Mouse (Mus musculus): Measurements from ENCODE around the gene Orc6. TPM values are rescaled to one million over a fixed set of nuclear protein-coding genes. Genes with fewer than 3 reads are reported as not detected.

Gene Orc6
- total RNA-seq (2021) = 10 to 100 TPM; 33.2 TPM
- long read RNA-seq, experiment 1, transcript Orc6-202 (6 exons, 1,466 nt) = minor isoform, 7 of 25 reads
- long read RNA-seq, experiment 1, transcript Orc6-201 (7 exons, 1,287 nt) = major isoform, 16 of 25 reads
- long read RNA-seq, experiment 1, partial matches to known transcripts = 0 of 25 reads
- long read RNA-seq, experiment 1, other reads (novel, unspliced or antisense) = 2 of 25 reads
- long read RNA-seq, experiment 2, transcript Orc6-202 (6 exons, 1,466 nt) = minor isoform, 13 of 31 reads
- long read RNA-seq, experiment 2, transcript Orc6-201 (7 exons, 1,287 nt) = major isoform, 15 of 31 reads
- long read RNA-seq, experiment 2, partial matches to known transcripts = 1 of 31 reads
- long read RNA-seq, experiment 2, other reads (novel, unspliced or antisense) = 2 of 31 reads

GRCm38 (mm10) chr8:85299434-85300077 is at the start of gene Orc6, which contains the start of gene Vps35:
Orc6 (plus strand) TSS chr8:85299632.
Vps35 (minus strand) TSS chr8:85299802.
- intact Hi-C loops (cut with DNase I) = loop anchor here (10.0 kb wide), 2 partner anchors 215 to 245 kb away; partner anchors contain the start of genes Man2b1, Wdr83 and Wdr83os
- peak; percentile 97 for DNase-seq (ENCODE audit: low spot score in 2 of 2)

- intact Hi-C loops (cut with DNase I) = no loop called here
- DNase-seq (ENCODE audit: low spot score in 2 of 2) = no peak
These were observed 12.6 kb upstream of the Orc6 start for GRCm38 (mm10) chr8:85286846-85287245.

DNA sequence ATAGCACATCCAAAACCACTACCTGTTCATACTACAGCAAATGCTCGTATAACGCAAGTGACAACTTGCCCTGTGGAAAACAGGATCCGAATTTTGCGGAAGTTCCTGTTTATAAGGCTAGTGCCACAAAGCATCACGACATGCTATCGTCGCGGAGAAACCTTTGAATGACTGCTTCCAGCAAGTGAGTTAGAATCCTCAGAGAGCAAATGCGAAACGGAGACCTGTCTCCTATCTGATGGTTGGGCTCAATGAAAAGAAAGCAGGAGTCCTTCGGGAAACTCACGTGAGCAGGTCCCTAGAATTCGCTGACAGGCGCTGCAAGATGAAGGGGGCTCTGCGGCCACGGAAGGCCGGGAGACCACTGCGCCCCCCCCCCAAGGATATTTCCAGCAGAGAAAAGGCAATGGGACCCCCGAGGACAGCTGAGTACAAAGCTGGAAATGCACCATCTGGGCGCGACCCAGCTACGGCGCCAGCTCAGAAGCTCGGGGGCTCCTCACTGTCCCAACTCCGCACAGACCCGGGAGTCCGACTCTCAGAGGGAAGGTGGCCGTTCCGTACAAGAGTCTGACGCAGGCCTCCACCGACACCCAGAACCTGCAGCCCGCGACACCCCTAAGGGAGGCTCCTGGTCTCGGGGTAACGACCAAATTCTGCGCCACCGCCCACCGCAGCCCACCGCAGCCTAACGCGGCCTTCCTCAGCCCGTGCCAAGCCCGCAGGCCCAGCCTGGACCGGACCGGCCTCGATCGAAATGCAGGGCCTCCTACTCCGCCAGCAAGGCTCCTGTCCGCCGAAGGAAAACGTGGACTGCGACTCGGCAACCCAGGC is 615 bp upstream of the Orc6 start:
- peak; percentile 16 to 30 for DNase-seq (ENCODE audit: low spot score in 2 of 2)
- intact Hi-C loops (cut with DNase I) = loop anchor here (10.0 kb wide), 1 partner anchor 214 kb away; the partner anchor contains the start of genes Man2b1, Wdr83 and Wdr83os

DNA sequence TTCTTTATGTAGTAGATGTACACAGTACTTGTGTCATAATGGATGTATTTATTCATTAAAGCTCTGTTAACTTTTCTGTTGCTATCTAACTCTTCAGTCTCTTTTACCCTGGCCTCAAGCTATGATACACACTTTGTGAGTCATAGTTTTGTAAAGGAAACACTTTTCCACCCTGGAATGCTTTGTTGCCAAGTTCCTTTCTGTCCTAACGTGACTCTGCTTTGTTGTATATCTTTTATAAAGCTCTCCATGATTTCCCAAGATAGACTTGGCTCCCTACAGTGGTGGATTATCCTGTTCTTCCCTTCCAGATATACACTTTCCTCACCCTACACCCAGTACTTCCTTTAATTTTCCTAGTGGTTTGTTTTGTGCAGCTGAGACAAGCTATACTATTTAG is 2.5 kb downstream of the Orc6 start:
- intact Hi-C loops (cut with DNase I) = loop anchor here (10.0 kb wide), 1 partner anchor 243 kb away; no protein-coding TSS in a partner anchor
- DNase-seq (ENCODE audit: low spot score in 2 of 2) = no peak

DNA sequence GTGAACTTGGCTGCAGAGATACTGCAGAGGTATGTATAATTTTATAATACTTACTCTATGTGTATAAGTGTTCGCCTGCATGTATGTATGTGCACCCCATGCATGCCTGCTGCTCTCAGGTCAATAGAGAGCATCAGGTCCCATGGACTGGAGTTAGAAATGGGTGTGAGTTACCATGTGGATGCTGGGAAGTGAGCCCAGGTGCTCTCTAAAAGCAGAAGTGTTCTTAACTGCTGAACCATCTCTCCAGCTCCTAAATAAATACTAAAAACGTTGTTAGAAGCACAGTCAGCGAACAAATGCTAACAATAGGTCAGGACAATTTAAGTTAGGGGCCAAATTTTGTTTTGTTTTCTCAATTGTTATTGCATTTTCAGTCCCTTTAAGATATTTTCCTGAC is 3.5 kb downstream of the Orc6 start:
- intact Hi-C loops (cut with DNase I) = loop anchor here (10.0 kb wide), 1 partner anchor 242 kb away; no protein-coding TSS in a partner anchor
- no peak for DNase-seq (ENCODE audit: low spot score in 2 of 2)

GRCm38 (mm10) chr8:85303531-85303930 is 4.1 kb downstream of the Orc6 start:
- intact Hi-C loops (cut with DNase I) = loop anchor here (10.0 kb wide), 1 partner anchor 241 kb away; no protein-coding TSS in a partner anchor
- peak in 1 of 2 experiments; percentile 36 for DNase-seq (ENCODE audit: low spot score in 2 of 2)

- intact Hi-C loops (cut with DNase I) = loop anchor here (10.0 kb wide), 1 partner anchor 236 kb away; no protein-coding TSS in a partner anchor
- no peak for DNase-seq (ENCODE audit: low spot score in 2 of 2)
These were observed 9.1 kb downstream of the Orc6 start for GRCm38 (mm10) chr8:85308564-85308963.

DNA sequence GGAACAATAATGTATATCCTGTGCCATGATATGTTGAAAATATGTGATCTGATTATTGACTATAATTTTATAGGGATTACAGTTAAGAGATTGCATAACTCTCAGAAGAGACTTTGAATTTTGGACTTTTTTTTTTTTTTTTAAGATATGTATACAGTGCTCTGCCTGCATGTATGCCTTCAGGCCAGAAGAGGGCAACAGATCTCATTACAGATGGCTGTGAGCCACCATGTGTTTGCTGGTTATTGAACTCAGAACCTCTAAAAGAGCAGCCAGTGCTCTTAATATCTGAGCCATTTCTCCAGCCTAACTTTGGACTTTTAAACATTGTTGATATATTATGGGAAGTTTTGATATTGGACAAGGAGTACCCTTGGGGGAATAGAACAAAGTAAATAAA is 12.3 kb downstream of the Orc6 start:
- intact Hi-C loops (cut with DNase I) = loop anchor here (5.0 kb wide), 1 partner anchor 96 kb away; no protein-coding TSS in a partner anchor
- DNase-seq (ENCODE audit: low spot score in 2 of 2) = peak; percentile 16 to 36

DNA sequence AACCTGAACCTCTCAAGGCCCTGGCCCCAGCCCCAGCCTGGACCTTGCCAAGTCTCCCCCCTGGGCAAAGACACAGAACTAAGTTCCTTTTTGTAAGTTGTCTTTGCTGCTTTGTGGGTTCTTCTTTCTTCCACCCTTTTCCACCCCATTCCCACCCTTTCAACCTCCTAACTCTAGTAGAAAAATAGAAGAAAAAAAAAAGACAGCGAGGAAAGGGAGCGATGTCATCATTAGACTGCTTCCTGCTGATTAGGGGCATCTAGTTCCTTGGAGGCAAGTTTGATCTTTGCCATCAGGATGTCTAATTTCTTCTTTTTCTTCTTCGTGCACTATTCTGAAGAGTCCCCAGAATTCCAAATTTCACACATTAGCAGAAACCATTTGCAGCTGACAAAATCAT is 13.6 kb downstream of the Orc6 start:
- intact Hi-C loops (cut with DNase I) = loop anchor here (5.0 kb wide), 1 partner anchor 94 kb away; no protein-coding TSS in a partner anchor

DNA sequence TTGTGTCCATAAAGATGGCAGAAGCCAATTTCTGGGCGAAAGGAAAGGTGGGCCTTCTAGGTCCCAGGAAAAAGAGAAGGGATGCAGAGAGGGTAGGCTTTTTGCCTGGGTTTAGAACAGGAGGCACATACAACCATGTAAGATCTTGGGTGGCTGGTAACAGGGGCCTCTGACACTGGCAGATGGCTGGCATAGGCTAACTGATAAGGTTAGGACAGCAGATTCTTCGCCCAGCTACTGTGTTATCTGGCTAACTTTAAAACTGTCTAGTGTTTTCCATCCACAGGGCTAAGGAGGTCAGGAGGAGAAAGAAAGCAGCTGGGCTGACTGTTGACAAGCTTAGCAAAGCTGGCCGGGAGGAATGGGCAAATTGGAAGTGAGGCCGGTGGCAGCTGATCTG is 19.1 kb downstream of the Orc6 start:
- intact Hi-C loops (cut with DNase I) = no loop called here
- DNase-seq (ENCODE audit: low spot score in 2 of 2) = no peak

More for the DNA sequence above, 13.6 kb downstream of the Orc6 start:
- DNase-seq (ENCODE audit: low spot score in 2 of 2) = no peak

DNA sequence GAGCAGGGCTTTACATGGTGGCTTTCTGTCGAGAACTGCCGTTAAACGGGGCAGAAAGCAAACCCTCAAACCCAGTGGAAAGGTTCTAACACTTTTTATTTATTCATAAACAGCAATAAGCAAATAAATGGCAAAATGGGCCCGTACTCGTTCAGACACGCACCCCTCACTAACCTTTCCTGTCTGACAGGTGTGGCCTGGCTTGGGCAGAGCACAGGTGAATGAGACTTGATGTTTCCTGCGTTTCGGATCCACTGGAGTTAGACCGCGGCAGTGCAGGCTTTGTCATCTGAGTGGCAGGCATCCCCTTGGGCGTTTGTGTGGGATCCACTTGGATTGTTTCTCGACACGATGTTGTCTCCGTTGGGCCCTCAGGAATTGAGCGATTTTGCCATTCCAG is 22.5 kb downstream of the Orc6 start:
- no peak for DNase-seq (ENCODE audit: low spot score in 2 of 2)
- intact Hi-C loops (cut with DNase I) = no loop called here

- intact Hi-C loops (cut with DNase I) = no loop called here
- no peak for DNase-seq (ENCODE audit: low spot score in 2 of 2)
These were observed 23.7 kb downstream of the Orc6 start for GRCm38 (mm10) chr8:85323084-85323483.

GRCm38 (mm10) chr8:85327036-85327435 is 27.6 kb downstream of the Orc6 start:
- intact Hi-C loops (cut with DNase I) = no loop called here
- DNase-seq (ENCODE audit: low spot score in 2 of 2) = no peak

DNA sequence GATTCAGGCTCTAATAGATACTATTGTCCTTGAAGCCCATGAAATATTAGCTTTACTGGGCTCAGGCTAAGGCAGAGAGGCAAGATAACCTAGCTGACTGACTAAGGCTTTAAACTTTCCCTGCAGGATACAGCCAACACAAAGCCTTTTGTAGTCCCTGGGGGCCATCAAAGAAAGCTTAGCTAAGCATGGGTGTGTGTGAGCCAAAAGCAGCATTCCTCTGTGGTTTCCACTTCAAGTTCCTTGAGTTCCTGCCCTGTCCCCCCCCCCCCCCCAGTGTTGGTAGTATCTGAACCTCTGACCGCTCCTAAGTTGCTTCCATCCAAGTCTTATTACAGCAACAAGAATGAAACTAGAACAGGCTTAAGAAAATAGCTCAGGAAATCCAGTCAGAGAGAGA is 30.1 kb downstream of the Orc6 start:
- intact Hi-C loops (cut with DNase I) = no loop called here
- DNase-seq (ENCODE audit: low spot score in 2 of 2) = no peak

- DNase-seq (ENCODE audit: low spot score in 2 of 2) = no peak
- intact Hi-C loops (cut with DNase I) = no loop called here
These were observed 35.7 kb downstream of the Orc6 start for GRCm38 (mm10) chr8:85335105-85335504.

GRCm38 (mm10) chr8:85336211-85336933 is 36.9 kb downstream of the Orc6 start:
- no peak for DNase-seq (ENCODE audit: low spot score in 2 of 2)
- intact Hi-C loops (cut with DNase I) = no loop called here

DNA sequence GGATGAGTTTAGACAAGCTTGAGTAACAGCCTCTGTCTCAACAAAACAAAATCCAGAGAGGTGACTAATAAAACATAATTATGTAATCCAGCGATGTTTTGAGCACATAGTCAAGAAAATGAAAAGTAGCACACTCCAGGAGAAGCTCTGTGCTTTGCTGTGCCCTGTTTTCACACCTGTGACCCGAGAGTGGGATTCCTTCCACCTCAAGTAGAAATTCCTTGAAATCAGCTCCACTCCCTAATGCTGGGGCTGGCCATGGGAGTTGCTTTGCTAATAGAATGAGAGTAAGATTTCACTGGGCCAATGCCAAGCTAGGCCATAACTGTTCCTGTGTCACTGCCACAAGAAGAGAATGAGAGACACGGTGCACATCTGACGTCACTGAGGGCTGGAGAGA is 38.2 kb downstream of the Orc6 start:
- no peak for DNase-seq (ENCODE audit: low spot score in 2 of 2)
- intact Hi-C loops (cut with DNase I) = no loop called here

DNA sequence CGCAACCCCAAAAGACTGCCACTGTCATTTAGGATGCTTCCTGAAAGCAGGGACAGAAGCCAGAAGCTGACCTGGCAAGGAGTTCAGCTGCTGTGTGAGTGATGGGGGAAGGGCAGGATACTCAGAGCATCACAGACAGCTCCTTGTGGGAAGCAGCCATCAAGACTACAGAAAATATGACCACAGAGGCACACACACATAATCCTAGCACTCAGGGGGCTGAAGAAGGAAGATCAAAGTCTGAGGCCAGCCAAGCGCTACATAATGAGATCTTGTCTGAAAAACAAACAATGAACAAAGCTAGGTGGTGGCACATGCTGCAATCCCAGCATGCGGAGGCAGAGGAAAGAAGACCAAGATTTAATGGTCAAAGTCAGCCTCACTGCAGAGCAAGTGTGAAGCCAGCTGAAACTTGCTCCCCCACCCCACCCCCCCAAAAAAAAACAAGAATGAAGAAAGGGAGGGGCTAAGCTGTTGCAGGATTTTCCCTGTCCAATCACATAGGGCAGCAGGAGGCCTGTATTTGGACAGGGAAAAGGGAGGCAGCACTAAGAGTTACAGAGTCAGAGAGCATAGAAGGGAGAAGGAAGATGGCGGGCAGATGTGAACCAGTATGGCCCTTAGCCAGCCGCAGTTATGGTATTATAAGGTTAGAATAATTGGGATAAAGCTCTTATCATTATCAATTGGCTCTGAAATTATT is 40.6 kb downstream of the Orc6 start:
- intact Hi-C loops (cut with DNase I) = no loop called here
- no peak for DNase-seq (ENCODE audit: low spot score in 2 of 2)

Data from left cerebral cortex, postnatal 14 days (tissue).